Mouse (Mus musculus): Measurements from ENCODE around the gene 1700057G04Rik. TPM values are rescaled to one million over a fixed set of nuclear protein-coding genes. Genes with fewer than 3 reads are reported as not detected.
A peak's percentile ranks its signal among the peaks of the same experiment; 100 is the strongest.

Gene 1700057G04Rik
- total RNA-seq, 2 experiments from 2014 or later: not detected

GRCm38 (mm10) chr9:92377967-92378366 is 68.8 kb downstream of the 1700057G04Rik start:
- Histone ChIP-seq H3K4me3 (no peak overlapping the region), H3K27ac (no peak overlapping the region)
- no peak for DNase-seq
- intact Hi-C loops (cut with DNase I): loop anchor here (10.0 kb wide), 1 partner anchor 163 kb away; no protein-coding TSS in a partner anchor
- TF ChIP-seq CTCF (IDR thresholded peaks at IDR 0.05): no peak

- no peak for TF ChIP-seq CTCF (IDR thresholded peaks at IDR 0.05)
- H3K27ac ChIP-seq: no peak overlapping the region
- intact Hi-C loops (cut with DNase I): loop anchor here (10.0 kb wide), 1 partner anchor 164 kb away; no protein-coding TSS in a partner anchor
- no peak overlapping the region for H3K4me3 ChIP-seq
- DNase-seq: no peak
Observed at GRCm38 (mm10) chr9:92379240-92379639, 70.1 kb downstream of the 1700057G04Rik start.

GRCm38 (mm10) chr9:92383415-92383814 is 74.2 kb downstream of the 1700057G04Rik start:
- no peak for DNase-seq
- H3K4me3 ChIP-seq: no peak overlapping the region
- no peak for TF ChIP-seq CTCF (IDR thresholded peaks at IDR 0.05)
- H3K27ac ChIP-seq: no peak overlapping the region
- intact Hi-C loops (cut with DNase I): no loop called here

- Histone ChIP-seq H3K27ac (no peak overlapping the region), H3K4me3 (no peak overlapping the region)
- no peak for DNase-seq
- no peak for TF ChIP-seq CTCF (IDR thresholded peaks at IDR 0.05)
- intact Hi-C loops (cut with DNase I): no loop called here
Observed at GRCm38 (mm10) chr9:92384401-92384800, 75.2 kb downstream of the 1700057G04Rik start.

- intact Hi-C loops (cut with DNase I): no loop called here
- no peak for TF ChIP-seq CTCF (IDR thresholded peaks at IDR 0.05)
- Histone ChIP-seq H3K27ac (no peak overlapping the region), H3K4me3 (no peak overlapping the region)
- DNase-seq: no peak
Observed at GRCm38 (mm10) chr9:92385831-92386230, 76.7 kb downstream of the 1700057G04Rik start.

GRCm38 (mm10) chr9:92386871-92387270 is 77.7 kb downstream of the 1700057G04Rik start:
- no peak overlapping the region for H3K4me3 ChIP-seq
- intact Hi-C loops (cut with DNase I): no loop called here
- no peak for TF ChIP-seq CTCF (IDR thresholded peaks at IDR 0.05)
- no peak overlapping the region for H3K27ac ChIP-seq
- DNase-seq: no peak

- intact Hi-C loops (cut with DNase I): no loop called here
- H3K4me3 ChIP-seq: no peak overlapping the region
- no peak for TF ChIP-seq CTCF (IDR thresholded peaks at IDR 0.05)
- H3K27ac ChIP-seq: no peak overlapping the region
- no peak for DNase-seq
Observed at GRCm38 (mm10) chr9:92387404-92387803, 78.2 kb downstream of the 1700057G04Rik start.

- intact Hi-C loops (cut with DNase I): no loop called here
- no peak overlapping the region for H3K4me3 ChIP-seq
- peak overlapping the region; percentile 77; the same call in 1 of the 2 replicates for H3K27ac ChIP-seq
- no peak for DNase-seq
- TF ChIP-seq CTCF (IDR thresholded peaks at IDR 0.05): no peak
Observed at GRCm38 (mm10) chr9:92402628-92403027, 93.5 kb downstream of the 1700057G04Rik start.

Small RNA genes lying within 50 kb of the gene (microRNA-seq; reads per million reads assigned to microRNA genes)
- gene Mir6386: not detected

Other genes starting within 250 kb of the 1700057G04Rik start
- not detected for gene Plscr5, start 116.4 kb upstream of the 1700057G04Rik start, total RNA-seq (2021)
- 1 to 10 TPM in 1 of 2 experiments, under 1 TPM in 1; 0.51 to 1.3 TPM for gene Plscr1, start 59.6 kb upstream of the 1700057G04Rik start, total RNA-seq (2021)
- gene Plscr2, start 33.8 kb upstream of the 1700057G04Rik start, total RNA-seq (2021): 1 to 10 TPM in 1 of 2 experiments, under 1 TPM in 1; 0.84 to 2.1 TPM
- gene Plscr4, start 148.0 kb downstream of the 1700057G04Rik start, total RNA-seq (2021): 1 to 10 TPM; 2.7 to 3.3 TPM
- gene Plod2, start 232.8 kb downstream of the 1700057G04Rik start, total RNA-seq (2021): 1 to 10 TPM; 1.8 to 6.6 TPM

Measured in gastrocnemius, adult 2 months (tissue).